Mouse (Mus musculus) heart, postnatal 0 days (tissue): ENCODE measurements around the gene Aplp2. TPM values are rescaled to one million over a fixed set of nuclear protein-coding genes. Genes with fewer than 3 reads are reported as not detected.
A peak's percentile ranks its signal among the peaks of the same experiment; 100 is the strongest.

ENCODE experiments used
- ATAC-seq: fragments of 200-750 bp; cut with Nextera tagmentation; 2 replicates; pipeline ENCODE4 v1.8.0; 2017; ENCODE audit warnings: low read depth, moderate number of reproducible peaks, moderate library complexity; ENCODE audit not compliant: insufficient read depth
- DNase-seq: peaks from one replicate; pipeline ENCODE4 v3.0.0-alpha.2; 2016; ENCODE audit warnings: low spot score
- H3K27ac ChIP-seq: fragments of 300-500 bp; sonication (generic); 2 replicates; pipeline ENCODE4 v1.5.1; 2014; ENCODE audit warnings: low read depth, mild to moderate bottlenecking
- H3K27me3 ChIP-seq: fragments of 300-500 bp; sonication (generic); 2 replicates; pipeline ENCODE4 v1.6.1; 2014; ENCODE audit warnings: low read length, mixed read lengths; ENCODE audit not compliant: control insufficient read depth, insufficient read depth
- H3K36me3 ChIP-seq: fragments of 300-500 bp; sonication (generic); replicated peaks from 2 replicates; pipeline ENCODE4 v1.6.1; 2014; ENCODE audit warnings: low read length, mixed read lengths; ENCODE audit not compliant: control insufficient read depth, insufficient read depth
- H3K4me1 ChIP-seq: fragments of 300-500 bp; sonication (generic); 2 replicates; pipeline ENCODE4 v1.6.1; 2014; ENCODE audit warnings: antibody characterized with exemption; ENCODE audit not compliant: control insufficient read depth, insufficient read depth
- H3K4me2 ChIP-seq: fragments of 300-500 bp; sonication (generic); 2 replicates; pipeline ENCODE4 v1.6.1; 2014; ENCODE audit warnings: low read depth, mild to moderate bottlenecking, low read length, moderate library complexity
- H3K4me3 ChIP-seq: fragments of 300-500 bp; sonication (generic); 2 replicates; pipeline ENCODE4 v1.5.1; 2014; ENCODE audit warnings: low read depth, low read length
- H3K9ac ChIP-seq: fragments of 300-500 bp; sonication (generic); replicated peaks from 2 replicates; pipeline ENCODE4 v1.6.1; 2014; ENCODE audit warnings: low read depth, low read length, mixed read lengths
- H3K9me3 ChIP-seq: fragments of 300-500 bp; sonication (generic); replicated peaks from 2 replicates; pipeline ENCODE4 v1.6.1; 2016; ENCODE audit warnings: low read length; ENCODE audit not compliant: control insufficient read depth
- CTCF ChIP-seq: IDR thresholded peaks from 2 replicates; pipeline ENCODE4 v1.5.1; 2016; ENCODE audit warnings: antibody characterized with exemption, control low read depth, low read depth
- EP300 ChIP-seq: IDR thresholded peaks from 2 replicates; pipeline ENCODE4 v1.6.1; 2016; ENCODE audit warnings: antibody characterized with exemption, low read depth
- WGBS: fragments of 180-500 bp; shearing (Covaris S2); extraction: QIAGEN DNeasy Blood & Tissue Kit; methylation state at CpG from one replicate; pipeline ENCODE4 v1.1.7; 2014; 5-methylcytosine and 5-hydroxymethylcytosine counted together
- polyA plus RNA-seq: library from polyadenylated mRNA; unstranded; fragments of >200 nt; fragmentation: Nextera tagmentation; extraction: Ambion mirVana; gene quantifications from 2 replicates; pipeline ENCODE4 v1.2.1, GENCODE M21; 2015
- total RNA-seq: library from RNA; depleted of rRNA; stranded (reverse); fragments of >200 nt; gene quantifications from 2 replicates; pipeline ENCODE4 v1.2.3, GENCODE M21; 2014; ENCODE audit warnings: low replicate concordance

Gene Aplp2
- total and polyA plus RNA-seq, 2 experiments from 2014 or later, result 305 to 312 TPM

- Histone ChIP-seq H3K9me3 (no peaks in the 10 kb centered on the region), H3K4me3 (no peak overlapping the region), H3K9ac (no peak overlapping the region), H3K27ac (no peak overlapping the region), H3K27me3 (no peaks in the 10 kb centered on the region), H3K36me3 (peaks cover 89% of the 10 kb centered on the region), H3K4me2 (no peak overlapping the region), H3K4me1 (no peaks in the 10 kb centered on the region; the same call in 1 of the 2 replicates)
- WGBS, result 58% methylated on average over 1 of the region's 1 CpGs
- DNase-seq, result no peak
- TF ChIP-seq EP300, result no peak
- ATAC-seq, result no peak
Observed at GRCm38 (mm10) chr9:31163327-31163726, 48.3 kb downstream of the Aplp2 start.

GRCm38 (mm10) chr9:31162911-31163310 is 48.7 kb downstream of the Aplp2 start:
- 50% methylated on average over 1 of the region's 1 CpGs for WGBS
- DNase-seq, result no peak
- Histone ChIP-seq H3K27ac (no peak overlapping the region), H3K36me3 (peaks cover 91% of the 10 kb centered on the region), H3K4me2 (no peak overlapping the region), H3K4me1 (no peaks in the 10 kb centered on the region; the same call in 1 of the 2 replicates), H3K9ac (no peak overlapping the region), H3K9me3 (no peaks in the 10 kb centered on the region), H3K4me3 (no peak overlapping the region), H3K27me3 (no peaks in the 10 kb centered on the region)
- TF ChIP-seq CTCF (no peak), EP300 (no peak)
- ATAC-seq, result no peak

GRCm38 (mm10) chr9:31159910-31160309 is 51.7 kb downstream of the Aplp2 start:
- no peaks in the 10 kb centered on the region for H3K9me3 ChIP-seq
- H3K4me1 ChIP-seq, result peaks cover 13% of the 10 kb centered on the region
- 90% methylated on average over 4 of the region's 4 CpGs for whole genome bisulfite sequencing
- TF ChIP-seq EP300 (no peak), CTCF (peak; percentile 43)
- no peak overlapping the region for H3K4me2 ChIP-seq
- no peak overlapping the region for H3K27ac ChIP-seq
- no peak overlapping the region for H3K4me3 ChIP-seq
- DNase-seq, result no peak
- peaks cover 96% of the 10 kb centered on the region for H3K36me3 ChIP-seq
- no peak overlapping the region for H3K9ac ChIP-seq
- no peak for ATAC-seq
- no peaks in the 10 kb centered on the region for H3K27me3 ChIP-seq

GRCm38 (mm10) chr9:31156594-31156993 is 55.0 kb downstream of the Aplp2 start:
- no peak overlapping the region for H3K9ac ChIP-seq
- no peaks in the 10 kb centered on the region for H3K9me3 ChIP-seq
- peak; percentile 47; the same call in 1 of the 2 replicates for ATAC-seq
- H3K27me3 ChIP-seq, result no peaks in the 10 kb centered on the region
- peaks cover 13% of the 10 kb centered on the region for H3K4me1 ChIP-seq
- no peak for DNase-seq
- WGBS, result 44% methylated on average over 8 of the region's 8 CpGs
- no peak overlapping the region for H3K27ac ChIP-seq
- no peak overlapping the region for H3K4me2 ChIP-seq
- H3K36me3 ChIP-seq, result peaks cover 94% of the 10 kb centered on the region
- H3K4me3 ChIP-seq, result no peak overlapping the region
- TF ChIP-seq CTCF, result no peak
- TF ChIP-seq EP300, result no peak

GRCm38 (mm10) chr9:31151050-31151449 is 60.6 kb downstream of the Aplp2 start:
- WGBS, result 59% methylated on average over 2 of the region's 2 CpGs
- ATAC-seq (no peak), DNase-seq (peak; percentile 40)
- Histone ChIP-seq H3K4me2 (no peak overlapping the region), H3K9me3 (no peaks in the 10 kb centered on the region), H3K4me1 (no peaks in the 10 kb centered on the region; the same call in 1 of the 2 replicates), H3K27ac (no peak overlapping the region), H3K4me3 (no peak overlapping the region), H3K9ac (no peak overlapping the region), H3K27me3 (no peaks in the 10 kb centered on the region), H3K36me3 (peaks cover 70% of the 10 kb centered on the region)
- TF ChIP-seq EP300 (no peak), CTCF (peak; percentile 69)

GRCm38 (mm10) chr9:31148135-31148534 is 63.5 kb downstream of the Aplp2 start:
- ATAC-seq, result no peak
- Histone ChIP-seq H3K4me3 (no peak overlapping the region), H3K4me2 (no peak overlapping the region), H3K27me3 (no peaks in the 10 kb centered on the region), H3K27ac (no peak overlapping the region), H3K9me3 (no peaks in the 10 kb centered on the region), H3K4me1 (peaks cover 3% of the 10 kb centered on the region; the same call in 1 of the 2 replicates), H3K36me3 (peaks cover 43% of the 10 kb centered on the region), H3K9ac (no peak overlapping the region)
- no peak for DNase-seq
- WGBS, result 80% methylated on average over 7 of the region's 7 CpGs
- no peak for TF ChIP-seq CTCF
- TF ChIP-seq EP300, result no peak
